Mouse (Mus musculus): ENCODE measurements around the gene Pappa. TPM values are rescaled to one million over a fixed set of nuclear protein-coding genes. Genes with fewer than 3 reads are reported as not detected.

Pappa gene
- polyA plus RNA-seq (2015; fragmentation: Nextera tagmentation; extraction: Ambion mirVana), result 0.74 and 0.87 TPM in 2 replicates

GRCm38 (mm10) chr4:65123741-65124224, at the start of gene Pappa:
Gene Pappa, plus strand, starts transcription at chr4:65124174.
- Histone ChIP-seq H3K36me3 (ENCODE audit: control insufficient read depth, insufficient read depth, low read length) (no peaks in the 10 kb centered on the region), H3K4me1 (replicated peaks; ENCODE audit: control insufficient read depth, insufficient read depth, low read length) (peaks cover 10% of the 10 kb centered on the region), H3K9me3 (ENCODE audit: control insufficient read depth, low read length) (no peaks in the 10 kb centered on the region), H3K27ac (ENCODE audit: low read length) (no peak within 1 kb of the TSS), H3K9ac (ENCODE audit: low read length) (peak within 1 kb of the TSS; percentile 69), H3K27me3 (ENCODE audit: control insufficient read depth, insufficient read depth, low read depth, low read length) (peaks cover 5% of the 10 kb centered on the region; the same call in 1 of the 2 replicates), H3K4me2 (ENCODE audit: low read depth, low read length) (peak within 1 kb of the TSS; percentile 90), H3K4me3 (ENCODE audit: low read length) (peak within 1 kb of the TSS; percentile 61)
- no peak for ATAC-seq (ENCODE audit: low read depth)
- WGBS, result 1% methylated on average over 15 of the region's 16 CpGs

DNA sequence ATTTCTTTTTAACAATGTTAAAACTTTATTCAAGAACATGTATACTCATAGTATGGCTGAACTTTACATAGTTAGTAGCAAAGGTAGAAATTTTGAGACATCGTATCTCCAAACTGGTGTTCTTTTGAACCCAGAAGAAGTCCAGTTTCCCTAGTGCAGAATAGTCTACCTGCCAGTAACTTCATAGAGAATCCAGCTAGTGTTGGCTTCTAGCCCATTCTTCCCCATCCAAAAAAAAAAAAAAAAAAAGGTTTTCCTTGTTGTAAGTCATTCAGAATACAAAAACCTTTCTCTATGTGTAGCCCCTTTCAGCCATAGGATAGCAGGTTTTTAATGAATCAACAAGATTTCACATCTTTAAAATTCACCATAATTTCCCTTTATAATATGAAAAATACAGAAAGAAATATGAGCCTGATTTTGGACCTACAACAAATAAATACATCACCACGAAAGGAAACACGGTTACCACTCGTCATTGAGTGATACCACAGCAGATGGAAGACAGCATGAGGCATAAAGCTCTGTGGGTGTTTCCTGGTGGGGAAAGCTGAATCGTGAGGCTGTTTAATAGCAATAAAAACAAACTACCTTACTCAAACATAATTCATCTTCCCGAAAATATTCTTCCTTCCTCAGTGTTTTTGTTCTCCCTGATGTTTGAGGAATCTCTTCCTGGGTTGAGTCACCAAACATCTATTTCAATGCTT, 45.9 kb upstream of the Pappa start:
- Histone ChIP-seq H3K4me3 (ENCODE audit: low read length) (no peak overlapping the region), H3K36me3 (ENCODE audit: control insufficient read depth, insufficient read depth, low read length) (no peaks in the 10 kb centered on the region), H3K4me1 (replicated peaks; ENCODE audit: control insufficient read depth, insufficient read depth, low read length) (no peaks in the 10 kb centered on the region), H3K4me2 (ENCODE audit: low read depth, low read length) (no peak overlapping the region), H3K9ac (ENCODE audit: low read length) (no peak overlapping the region), H3K9me3 (ENCODE audit: control insufficient read depth, low read length) (no peaks in the 10 kb centered on the region), H3K27me3 (ENCODE audit: control insufficient read depth, insufficient read depth, low read depth, low read length) (no peaks in the 10 kb centered on the region), H3K27ac (ENCODE audit: low read length) (no peak overlapping the region)
- no peak for ATAC-seq (ENCODE audit: low read depth)
- whole genome bisulfite sequencing, result 67% methylated on average over 6 of the region's 6 CpGs

- H3K27me3 ChIP-seq (ENCODE audit: control insufficient read depth, insufficient read depth, low read depth, low read length), result no peaks in the 10 kb centered on the region
- 76% methylated on average over 1 of the region's 1 CpGs for WGBS
- H3K9me3 ChIP-seq (ENCODE audit: control insufficient read depth, low read length), result no peaks in the 10 kb centered on the region
- H3K36me3 ChIP-seq (ENCODE audit: control insufficient read depth, insufficient read depth, low read length), result no peaks in the 10 kb centered on the region
- H3K4me2 ChIP-seq (ENCODE audit: low read depth, low read length), result no peak overlapping the region
- H3K4me1 ChIP-seq (replicated peaks; ENCODE audit: control insufficient read depth, insufficient read depth, low read length), result no peaks in the 10 kb centered on the region
- no peak for ATAC-seq (ENCODE audit: low read depth)
- H3K4me3 ChIP-seq (ENCODE audit: low read length), result no peak overlapping the region
- no peak overlapping the region for H3K27ac ChIP-seq (ENCODE audit: low read length)
- H3K9ac ChIP-seq (ENCODE audit: low read length), result no peak overlapping the region
These were observed 37.1 kb upstream of the Pappa start for GRCm38 (mm10) chr4:65086864-65087263.

GRCm38 (mm10) chr4:65087592-65087991, 36.4 kb upstream of the Pappa start:
- no peak overlapping the region for H3K4me3 ChIP-seq (ENCODE audit: low read length)
- WGBS, result 81% methylated on average over 5 of the region's 5 CpGs
- no peak for ATAC-seq (ENCODE audit: low read depth)
- H3K4me1 ChIP-seq (replicated peaks; ENCODE audit: control insufficient read depth, insufficient read depth, low read length), result no peaks in the 10 kb centered on the region
- H3K9ac ChIP-seq (ENCODE audit: low read length), result no peak overlapping the region
- H3K36me3 ChIP-seq (ENCODE audit: control insufficient read depth, insufficient read depth, low read length), result no peaks in the 10 kb centered on the region
- no peak overlapping the region for H3K27ac ChIP-seq (ENCODE audit: low read length)
- no peaks in the 10 kb centered on the region for H3K27me3 ChIP-seq (ENCODE audit: control insufficient read depth, insufficient read depth, low read depth, low read length)
- no peaks in the 10 kb centered on the region for H3K9me3 ChIP-seq (ENCODE audit: control insufficient read depth, low read length)
- H3K4me2 ChIP-seq (ENCODE audit: low read depth, low read length), result no peak overlapping the region

GRCm38 (mm10) chr4:65092191-65092590, 31.8 kb upstream of the Pappa start:
- H3K36me3 ChIP-seq (ENCODE audit: control insufficient read depth, insufficient read depth, low read length), result no peaks in the 10 kb centered on the region
- WGBS, result 8% methylated on average over 1 of the region's 1 CpGs
- no peak overlapping the region for H3K4me3 ChIP-seq (ENCODE audit: low read length)
- no peak overlapping the region for H3K9ac ChIP-seq (ENCODE audit: low read length)
- no peak overlapping the region for H3K4me2 ChIP-seq (ENCODE audit: low read depth, low read length)
- H3K27me3 ChIP-seq (ENCODE audit: control insufficient read depth, insufficient read depth, low read depth, low read length), result no peaks in the 10 kb centered on the region
- no peak overlapping the region for H3K27ac ChIP-seq (ENCODE audit: low read length)
- H3K9me3 ChIP-seq (ENCODE audit: control insufficient read depth, low read length), result no peaks in the 10 kb centered on the region
- no peak for ATAC-seq (ENCODE audit: low read depth)
- no peaks in the 10 kb centered on the region for H3K4me1 ChIP-seq (replicated peaks; ENCODE audit: control insufficient read depth, insufficient read depth, low read length)

- WGBS, result 59% methylated on average over 1 of the region's 1 CpGs
- no peak for ATAC-seq (ENCODE audit: low read depth)
- Histone ChIP-seq H3K27ac (ENCODE audit: low read length) (no peak overlapping the region), H3K9me3 (ENCODE audit: control insufficient read depth, low read length) (no peaks in the 10 kb centered on the region), H3K27me3 (ENCODE audit: control insufficient read depth, insufficient read depth, low read depth, low read length) (peaks cover 5% of the 10 kb centered on the region; the same call in 1 of the 2 replicates), H3K9ac (ENCODE audit: low read length) (no peak overlapping the region), H3K4me2 (ENCODE audit: low read depth, low read length) (no peak overlapping the region), H3K4me3 (ENCODE audit: low read length) (no peak overlapping the region), H3K36me3 (ENCODE audit: control insufficient read depth, insufficient read depth, low read length) (no peaks in the 10 kb centered on the region), H3K4me1 (replicated peaks; ENCODE audit: control insufficient read depth, insufficient read depth, low read length) (peaks cover 2% of the 10 kb centered on the region; the same call in 1 of the 2 replicates)
These were observed 3.6 kb upstream of the Pappa start for GRCm38 (mm10) chr4:65120329-65120728.

GRCm38 (mm10) chr4:65122841-65123240, 1.1 kb upstream of the Pappa start:
- peak overlapping the region; percentile 61 for H3K4me3 ChIP-seq (ENCODE audit: low read length)
- H3K4me2 ChIP-seq (ENCODE audit: low read depth, low read length), result peak overlapping the region; percentile 90; the same call in 1 of the 2 replicates
- no peak for ATAC-seq (ENCODE audit: low read depth)
- no peaks in the 10 kb centered on the region for H3K9me3 ChIP-seq (ENCODE audit: control insufficient read depth, low read length)
- H3K27ac ChIP-seq (ENCODE audit: low read length), result no peak overlapping the region
- WGBS, result 0% methylated on average over 2 of the region's 2 CpGs
- H3K27me3 ChIP-seq (ENCODE audit: control insufficient read depth, insufficient read depth, low read depth, low read length), result peaks cover 5% of the 10 kb centered on the region; the same call in 1 of the 2 replicates
- H3K9ac ChIP-seq (ENCODE audit: low read length), result no peak overlapping the region
- H3K36me3 ChIP-seq (ENCODE audit: control insufficient read depth, insufficient read depth, low read length), result no peaks in the 10 kb centered on the region
- peaks cover 10% of the 10 kb centered on the region for H3K4me1 ChIP-seq (replicated peaks; ENCODE audit: control insufficient read depth, insufficient read depth, low read length)

GRCm38 (mm10) chr4:65124369-65125151, 586 bp downstream of the Pappa start:
- peak overlapping the region; percentile 69 for H3K9ac ChIP-seq (ENCODE audit: low read length)
- H3K4me1 ChIP-seq (replicated peaks; ENCODE audit: control insufficient read depth, insufficient read depth, low read length), result peaks cover 10% of the 10 kb centered on the region
- H3K27ac ChIP-seq (ENCODE audit: low read length), result no peak overlapping the region
- H3K9me3 ChIP-seq (ENCODE audit: control insufficient read depth, low read length), result no peaks in the 10 kb centered on the region
- H3K4me3 ChIP-seq (ENCODE audit: low read length), result peak overlapping the region; percentile 61
- H3K36me3 ChIP-seq (ENCODE audit: control insufficient read depth, insufficient read depth, low read length), result no peaks in the 10 kb centered on the region
- 1% methylated on average over 60 of the region's 80 CpGs for WGBS
- H3K27me3 ChIP-seq (ENCODE audit: control insufficient read depth, insufficient read depth, low read depth, low read length), result peaks cover 5% of the 10 kb centered on the region; the same call in 1 of the 2 replicates
- H3K4me2 ChIP-seq (ENCODE audit: low read depth, low read length), result peak overlapping the region; percentile 90
- ATAC-seq (ENCODE audit: low read depth), result peak; percentile 22; the same call in 1 of the 2 replicates
